Mouse (Mus musculus) thymus, adult 2 months (tissue): ENCODE measurements around the gene Draxin.

Experiments
- CTCF ChIP-seq: fragments of 200-500 bp; IDR thresholded peaks from 2 replicates; pipeline ENCODE4 v1.5.1; 2012; ENCODE audit warnings: mild to moderate bottlenecking, control low read depth, low read length, moderate library complexity, borderline replicate concordance; ENCODE audit not compliant: control insufficient read depth, poor library complexity, insufficient read depth; ENCODE audit errors: extremely low read depth
- POLR2A ChIP-seq: fragments of 200-500 bp; IDR thresholded peaks from 2 replicates; pipeline ENCODE4 v1.6.1; 2012; ENCODE audit warnings: mild to moderate bottlenecking, low read length, control low read depth, moderate library complexity; ENCODE audit not compliant: control insufficient read depth, poor library complexity, insufficient read depth; ENCODE audit errors: extremely low read depth

DNA sequence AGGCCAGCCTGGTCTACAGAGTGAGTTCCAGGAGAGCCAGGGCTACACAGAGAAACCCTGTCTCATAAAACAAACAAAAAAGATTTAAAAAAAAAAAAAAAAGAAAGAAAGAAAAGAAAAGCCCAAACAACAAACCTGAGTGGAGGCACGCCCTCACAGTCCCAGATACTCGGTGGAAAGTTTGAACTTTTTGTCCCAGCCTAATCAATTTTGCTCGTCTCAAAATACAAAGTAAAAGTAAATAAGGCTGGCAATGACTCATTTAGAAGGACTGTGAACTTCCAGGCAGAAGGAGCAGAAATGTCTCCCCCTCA is 20.4 kb upstream of the Draxin start:
- TF ChIP-seq CTCF = no peak
- TF ChIP-seq POLR2A = no peak
